Mouse (Mus musculus) right cerebral cortex, postnatal 10 days (tissue): ENCODE measurements around the gene 2310002L09Rik.
"Not testable (repeated sequence)": the region's sequence is repeated elsewhere in the genome, so short reads cannot be mapped to it uniquely, and the experiment has no call there.

ENCODE experiments used
- DNase-seq, 2 experiments: peaks; one replicate each; pipeline ENCODE4 v3.0.0; 2021; ENCODE audit warnings: low spot score in 2 of 2

Gene 2310002L09Rik

DNA sequence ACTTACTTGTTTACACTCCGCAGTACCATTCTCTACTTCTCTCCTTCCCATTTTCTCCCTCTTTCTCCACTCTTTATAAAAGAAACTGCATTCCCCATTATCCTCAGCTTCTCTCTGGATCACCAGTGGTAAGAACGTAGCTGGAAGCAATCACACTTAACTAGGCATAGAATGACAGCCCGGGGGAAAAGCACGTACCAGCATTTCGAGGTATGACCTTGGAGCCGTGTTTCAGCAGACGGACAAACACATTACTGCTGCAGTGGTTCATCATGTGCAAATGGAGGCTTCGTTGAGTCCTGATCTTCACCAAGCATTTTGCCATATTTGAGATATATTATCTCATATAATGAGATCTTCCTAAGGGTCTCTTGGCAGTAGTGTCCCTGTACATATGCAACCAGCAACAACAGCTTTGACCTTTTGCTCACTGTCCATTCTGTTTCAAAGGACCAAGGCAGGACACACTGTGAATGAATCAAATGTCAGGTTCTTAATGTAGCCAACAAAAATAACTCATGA, at the start of gene 2310002L09Rik:
2310002L09Rik (minus strand) TSS at position 472 of the 522 bp plus-strand sequence.
- DNase-seq, result no peak

DNA sequence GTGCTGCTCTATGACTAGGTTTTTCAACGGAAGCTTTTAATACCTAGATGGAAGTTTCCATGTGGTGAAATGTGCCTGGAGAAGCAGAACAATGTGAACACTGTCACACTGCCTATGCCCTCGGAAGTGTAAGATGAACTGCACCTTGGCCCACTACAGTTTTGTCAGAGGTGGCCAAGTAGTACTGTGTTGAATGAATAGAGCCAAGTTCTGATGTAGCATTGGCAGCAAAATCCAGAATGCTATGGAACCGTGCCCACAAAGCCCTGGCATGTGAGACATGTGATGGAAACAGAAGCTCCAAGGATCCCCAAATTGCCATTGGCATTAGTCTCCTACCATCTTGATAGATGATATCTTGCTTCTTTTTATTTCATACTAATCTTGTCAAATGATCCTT, 29.8 kb upstream of the 2310002L09Rik start:
- DNase-seq, result peak in 1 of 2 experiments; percentile 18

DNA sequence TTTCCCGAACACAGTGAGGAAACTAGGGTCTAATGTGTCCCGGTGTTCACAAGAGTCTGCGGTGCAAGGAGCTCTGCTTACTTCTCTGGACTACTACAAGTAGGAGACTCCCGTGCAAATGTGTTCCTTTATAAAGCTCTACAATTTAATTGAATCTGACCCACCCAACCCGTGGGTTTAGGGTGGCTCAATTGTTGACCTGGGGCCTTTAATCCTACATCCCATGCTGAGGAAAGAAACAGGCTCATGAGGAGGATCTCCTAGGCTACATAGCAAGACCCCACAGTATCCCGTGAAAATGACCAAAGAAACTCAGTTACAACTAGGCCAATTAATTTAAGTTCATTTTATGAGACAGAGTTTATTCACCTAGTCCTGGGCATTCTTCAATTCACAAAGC, 30.0 kb downstream of the 2310002L09Rik start, which contains the start of gene Gm11756:
Gm11756 (minus strand) TSS at position 101 of the 400 bp plus-strand sequence.
- DNase-seq, result not testable (repeated sequence)

DNA sequence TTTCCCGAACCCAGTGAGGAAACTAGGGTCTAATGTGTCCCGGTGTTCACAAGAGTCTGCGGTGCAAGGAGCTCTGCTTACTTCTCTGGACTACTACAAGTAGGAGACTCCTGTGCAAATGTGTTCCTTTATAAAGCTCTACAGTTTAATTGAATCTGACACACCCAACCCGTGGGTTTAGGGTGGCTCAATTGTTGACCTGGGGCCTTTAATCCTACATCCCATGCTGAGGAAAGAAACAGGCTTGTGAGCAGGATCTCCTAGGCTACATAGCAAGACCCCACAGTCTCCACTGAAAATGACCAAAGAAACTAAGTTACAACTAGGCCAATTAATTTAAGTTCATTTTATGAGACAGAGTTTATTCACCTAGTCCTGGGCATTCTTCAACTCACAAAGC, 44.8 kb downstream of the 2310002L09Rik start, which contains the start of gene Gm13871:
Gm13871 (minus strand) TSS at position 101 of the 400 bp plus-strand sequence.
- DNase-seq, result not testable (repeated sequence)

DNA sequence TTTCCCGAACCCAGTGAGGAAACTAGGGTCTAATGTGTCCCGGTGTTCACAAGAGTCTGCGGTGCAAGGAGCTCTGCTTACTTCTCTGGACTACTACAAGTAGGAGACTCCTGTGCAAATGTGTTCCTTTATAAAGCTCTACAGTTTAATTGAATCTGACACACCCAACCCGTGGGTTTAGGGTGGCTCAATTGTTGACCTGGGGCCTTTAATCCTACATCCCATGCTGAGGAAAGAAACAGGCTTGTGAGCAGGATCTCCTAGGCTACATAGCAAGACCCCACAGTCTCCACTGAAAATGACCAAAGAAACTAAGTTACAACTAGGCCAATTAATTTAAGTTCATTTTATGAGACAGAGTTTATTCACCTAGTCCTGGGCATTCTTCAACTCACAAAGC, 59.6 kb downstream of the 2310002L09Rik start, which contains the start of gene Gm11757:
Gm11757 (minus strand) TSS at position 101 of the 400 bp plus-strand sequence.
- DNase-seq, result not testable (repeated sequence)
